Mouse (Mus musculus) forebrain, embryonic 10.5 days (tissue): ENCODE data around the gene Nrtn. TPM values are rescaled to one million over a fixed set of nuclear protein-coding genes. Genes with fewer than 3 reads are reported as not detected.

ENCODE experiments used
- DNase-seq: peaks from one replicate; pipeline ENCODE4 v3.0.0-alpha.2; 2017; ENCODE audit warnings: low spot score; ENCODE audit errors: extremely low spot score
- H3K27ac ChIP-seq: fragments of 300-500 bp; sonication (generic); 2 replicates; pipeline ENCODE4 v1.5.1; 2016; ENCODE audit warnings: mild to moderate bottlenecking
- H3K27me3 ChIP-seq: fragments of 300-500 bp; sonication (generic); 2 replicates; pipeline ENCODE4 v1.6.1; 2016; ENCODE audit warnings: mild to moderate bottlenecking; ENCODE audit not compliant: poor library complexity, severe bottlenecking
- H3K36me3 ChIP-seq: fragments of 300-500 bp; sonication (generic); replicated peaks from 2 replicates; pipeline ENCODE4 v1.6.1; 2016; ENCODE audit warnings: mild to moderate bottlenecking, moderate library complexity
- H3K4me1 ChIP-seq: fragments of 300-500 bp; sonication (generic); 2 replicates; pipeline ENCODE4 v1.6.1; 2016
- H3K4me3 ChIP-seq: fragments of 300-500 bp; sonication (generic); 2 replicates; pipeline ENCODE4 v1.5.1; 2016; ENCODE audit warnings: mild to moderate bottlenecking, moderate library complexity
- H3K9me3 ChIP-seq: fragments of 300-500 bp; sonication (generic); 2 replicates; pipeline ENCODE4 v1.6.1; 2016; ENCODE audit warnings: mild to moderate bottlenecking, moderate library complexity
- WGBS: fragments of 180-500 bp; shearing (Covaris S2); methylation state at CpG from one replicate; pipeline ENCODE4 v1.1.7; 2016; 5-methylcytosine and 5-hydroxymethylcytosine counted together
- polyA plus RNA-seq: library from polyadenylated mRNA; unstranded; fragments of >200 nt; fragmentation: Nextera tagmentation; extraction: Ambion mirVana; gene quantifications from 2 replicates; pipeline ENCODE4 v1.2.1, GENCODE M21; 2016

The Nrtn gene
- polyA plus RNA-seq, 1 experiment from 2014 or later = 3.5 TPM

GRCm38 (mm10) chr17:56758132-56758531 lies 802 bp upstream of the Nrtn start:
- peaks cover 85% of the 10 kb centered on the region for H3K27me3 ChIP-seq
- peaks cover 64% of the 10 kb centered on the region for H3K4me1 ChIP-seq
- H3K4me3 ChIP-seq = peak overlapping the region; percentile 62
- H3K27ac ChIP-seq = 0 out of 2 replicates have a peak overlapping the region, but pooled peaks have one; percentile 80
- no peaks in the 10 kb centered on the region for H3K36me3 ChIP-seq
- H3K9me3 ChIP-seq = no peaks in the 10 kb centered on the region
- WGBS = 2% methylated on average over 12 of the region's 12 CpGs
- peak; percentile 56 for DNase-seq

GRCm38 (mm10) chr17:56756703-56757399 lies 479 bp downstream of the Nrtn start:
- no peaks in the 10 kb centered on the region for H3K9me3 ChIP-seq
- peaks cover 98% of the 10 kb centered on the region for H3K27me3 ChIP-seq
- H3K4me1 ChIP-seq = peaks cover 56% of the 10 kb centered on the region
- peak overlapping the region; percentile 62 for H3K4me3 ChIP-seq
- no peaks in the 10 kb centered on the region for H3K36me3 ChIP-seq
- WGBS = 1% methylated on average over 51 of the region's 51 CpGs
- no peak for DNase-seq
- peak overlapping the region; percentile 80 for H3K27ac ChIP-seq

- H3K4me1 ChIP-seq = peaks cover 59% of the 10 kb centered on the region
- H3K4me3 ChIP-seq = peak overlapping the region; percentile 12; the same call in 1 of the 2 replicates
- no peaks in the 10 kb centered on the region for H3K36me3 ChIP-seq
- peaks cover 100% of the 10 kb centered on the region for H3K27me3 ChIP-seq
- H3K9me3 ChIP-seq = peaks cover 5% of the 10 kb centered on the region; the same call in 1 of the 2 replicates
- WGBS = 16% methylated on average over 36 of the region's 36 CpGs
- no peak overlapping the region for H3K27ac ChIP-seq
- DNase-seq = no peak
These were observed 2.8 kb downstream of the Nrtn start for GRCm38 (mm10) chr17:56754271-56755185.

- Histone ChIP-seq H3K4me1 (peaks cover 53% of the 10 kb centered on the region), H3K27me3 (peaks cover 89% of the 10 kb centered on the region), H3K36me3 (no peaks in the 10 kb centered on the region), H3K9me3 (peaks cover 5% of the 10 kb centered on the region; the same call in 1 of the 2 replicates), H3K27ac (no peak overlapping the region), H3K4me3 (peak overlapping the region; percentile 4; the same call in 1 of the 2 replicates)
- DNase-seq = no peak
- WGBS = 27% methylated on average over 15 of the region's 15 CpGs
These were observed 3.9 kb downstream of the Nrtn start for GRCm38 (mm10) chr17:56753452-56753851.

GRCm38 (mm10) chr17:56751404-56752072 lies 5.8 kb downstream of the Nrtn start:
- WGBS = 28% methylated on average over 71 of the region's 71 CpGs

GRCm38 (mm10) chr17:56744173-56744572 lies 13.2 kb downstream of the Nrtn start:
- no peak for DNase-seq
- Histone ChIP-seq H3K4me1 (no peaks in the 10 kb centered on the region), H3K27me3 (no peaks in the 10 kb centered on the region; the same call in 1 of the 2 replicates), H3K36me3 (no peaks in the 10 kb centered on the region), H3K9me3 (no peaks in the 10 kb centered on the region), H3K27ac (no peak overlapping the region), H3K4me3 (no peak overlapping the region)
- WGBS = 69% methylated on average over 5 of the region's 5 CpGs

More at GRCm38 (mm10) chr17:56751404-56752072, 5.8 kb downstream of the Nrtn start:
- Histone ChIP-seq H3K9me3 (peaks cover 5% of the 10 kb centered on the region; the same call in 1 of the 2 replicates), H3K4me1 (peaks cover 34% of the 10 kb centered on the region), H3K36me3 (no peaks in the 10 kb centered on the region), H3K27me3 (peaks cover 70% of the 10 kb centered on the region), H3K4me3 (peak overlapping the region; percentile 42), H3K27ac (peak overlapping the region; percentile 62; the same call in 1 of the 2 replicates)
- DNase-seq = no peak

- 82% methylated on average over 17 of the region's 17 CpGs for WGBS
- Histone ChIP-seq H3K27me3 (no peaks in the 10 kb centered on the region), H3K4me3 (no peak overlapping the region), H3K9me3 (no peaks in the 10 kb centered on the region), H3K4me1 (no peaks in the 10 kb centered on the region), H3K36me3 (no peaks in the 10 kb centered on the region), H3K27ac (no peak overlapping the region)
- DNase-seq = no peak
These were observed 16.6 kb downstream of the Nrtn start for GRCm38 (mm10) chr17:56740788-56741160.

- H3K36me3 ChIP-seq = no peaks in the 10 kb centered on the region
- no peaks in the 10 kb centered on the region for H3K27me3 ChIP-seq
- no peaks in the 10 kb centered on the region for H3K9me3 ChIP-seq
- H3K4me3 ChIP-seq = no peak overlapping the region
- no peaks in the 10 kb centered on the region for H3K4me1 ChIP-seq
- DNase-seq = no peak
- no peak overlapping the region for H3K27ac ChIP-seq
- WGBS = 81% methylated on average over 17 of the region's 17 CpGs
These were observed 17.1 kb downstream of the Nrtn start for GRCm38 (mm10) chr17:56740118-56740787.

- no peak overlapping the region for H3K27ac ChIP-seq
- H3K4me3 ChIP-seq = no peak overlapping the region
- H3K4me1 ChIP-seq = no peaks in the 10 kb centered on the region
- WGBS = 86% methylated on average over 10 of the region's 10 CpGs
- DNase-seq = no peak
- H3K36me3 ChIP-seq = no peaks in the 10 kb centered on the region
- H3K9me3 ChIP-seq = no peaks in the 10 kb centered on the region
- H3K27me3 ChIP-seq = no peaks in the 10 kb centered on the region
These were observed 19.1 kb downstream of the Nrtn start for GRCm38 (mm10) chr17:56738221-56738620.

GRCm38 (mm10) chr17:56736534-56736933 lies 20.8 kb downstream of the Nrtn start:
- H3K36me3 ChIP-seq = no peaks in the 10 kb centered on the region
- no peaks in the 10 kb centered on the region for H3K9me3 ChIP-seq
- H3K27ac ChIP-seq = no peak overlapping the region
- WGBS = 47% methylated on average over 8 of the region's 8 CpGs
- no peaks in the 10 kb centered on the region for H3K4me1 ChIP-seq
- no peak for DNase-seq
- H3K4me3 ChIP-seq = no peak overlapping the region
- no peaks in the 10 kb centered on the region for H3K27me3 ChIP-seq

GRCm38 (mm10) chr17:56729656-56730055 lies 27.7 kb downstream of the Nrtn start:
- DNase-seq = no peak
- Histone ChIP-seq H3K27ac (peak overlapping the region; percentile 72), H3K27me3 (no peaks in the 10 kb centered on the region), H3K9me3 (no peaks in the 10 kb centered on the region), H3K4me1 (peaks cover 48% of the 10 kb centered on the region), H3K36me3 (peaks cover 3% of the 10 kb centered on the region; the same call in 1 of the 2 replicates), H3K4me3 (no peak overlapping the region)
- WGBS = 46% methylated on average over 2 of the region's 2 CpGs

- WGBS = 73% methylated on average over 6 of the region's 6 CpGs
- no peaks in the 10 kb centered on the region for H3K27me3 ChIP-seq
These were observed 28.2 kb downstream of the Nrtn start for GRCm38 (mm10) chr17:56729151-56729550.

More at GRCm38 (mm10) chr17:56729151-56729550, 28.2 kb downstream of the Nrtn start:
- H3K4me3 ChIP-seq = no peak overlapping the region
- peaks cover 48% of the 10 kb centered on the region for H3K4me1 ChIP-seq
- peaks cover 8% of the 10 kb centered on the region for H3K36me3 ChIP-seq
- no peaks in the 10 kb centered on the region for H3K9me3 ChIP-seq
- DNase-seq = no peak
- 0 out of 2 replicates have a peak overlapping the region, but pooled peaks have one; percentile 44 for H3K27ac ChIP-seq
